Mouse (Mus musculus) heart, adult 2 months (tissue): Measurements from ENCODE around the gene Il22ra1. TPM values are rescaled to one million over a fixed set of nuclear protein-coding genes. Genes with fewer than 3 reads are reported as not detected.

Source experiments
- DNase-seq, 2 experiments: peaks; one replicate each; pipeline ENCODE4 v3.0.0; 2021
- H3K27ac ChIP-seq: fragments of 200-600 bp; 2 replicates; pipeline ENCODE4 v1.8.1; 2022
- H3K27me3 ChIP-seq: fragments of 200-500 bp; 2 replicates; pipeline ENCODE4 v1.6.1; 2012; ENCODE audit warnings: mild to moderate bottlenecking, low read length, inconsistent platforms, mixed read lengths; ENCODE audit not compliant: control insufficient read depth, insufficient read depth
- H3K36me3 ChIP-seq: fragments of 200-500 bp; 2 replicates; pipeline ENCODE4 v1.6.1; 2012; ENCODE audit warnings: low read length, inconsistent platforms; ENCODE audit not compliant: control insufficient read depth, insufficient read depth
- H3K4me1 ChIP-seq: fragments of 200-500 bp; 2 replicates; pipeline ENCODE4 v1.6.1; 2011; ENCODE audit warnings: low read length; ENCODE audit not compliant: control insufficient read depth, insufficient read depth
- H3K4me3 ChIP-seq: fragments of 200-600 bp; 2 replicates; pipeline ENCODE4 v1.8.1; 2022
- H3K79me2 ChIP-seq: fragments of 200-500 bp; replicated peaks from 2 replicates; pipeline ENCODE4 v1.6.1; 2012; ENCODE audit warnings: mild to moderate bottlenecking, inconsistent platforms, low read length, moderate library complexity, mixed read lengths; ENCODE audit not compliant: control insufficient read depth, insufficient read depth
- H3K9ac ChIP-seq: fragments of 200-500 bp; 2 replicates; pipeline ENCODE4 v1.6.1; 2012; ENCODE audit warnings: low read depth, mild to moderate bottlenecking, control low read depth, inconsistent platforms, low read length, mixed read lengths
- CTCF ChIP-seq: fragments of 200-600 bp; IDR thresholded peaks from 2 replicates; pipeline ENCODE4 v1.8.1; 2022; ENCODE audit warnings: antibody characterized with exemption, mild to moderate bottlenecking, moderate library complexity
- EP300 ChIP-seq: fragments of 200-500 bp; IDR thresholded peaks from 2 replicates; pipeline ENCODE4 v1.6.1; 2011; ENCODE audit warnings: low read depth, low read length, control low read depth; ENCODE audit not compliant: insufficient read depth
- POLR2A ChIP-seq: fragments of 200-500 bp; IDR thresholded peaks from 2 replicates; pipeline ENCODE4 v1.6.1; 2011; ENCODE audit warnings: mild to moderate bottlenecking, low read depth, low read length, control low read depth; ENCODE audit not compliant: insufficient read depth
- WGBS: fragments of 180-500 bp; shearing (Covaris S2); methylation state at CpG from one replicate; pipeline ENCODE4 v1.1.7; 2018; 5-methylcytosine and 5-hydroxymethylcytosine counted together
- intact Hi-C: fragments of 180-260 bp; cut with DNase I; formaldehyde crosslinking; loops from one replicate; pipeline ENCODE4 v1.15.1; 2025
- polyA plus RNA-seq: library from polyadenylated mRNA; depleted of rRNA; stranded (reverse); fragments of >200 nt; gene quantifications from 2 replicates; pipeline ENCODE4 v1.2.3, GENCODE M21; 2012
- total RNA-seq, 2 experiments: library from RNA; stranded (reverse); gene quantifications; 2 replicates each; pipeline ENCODE4 v1.2.3; 2021

The Il22ra1 gene
- total and polyA plus RNA-seq, 3 experiments = 0.23 to 0.42 (median 0.30) TPM

DNA sequence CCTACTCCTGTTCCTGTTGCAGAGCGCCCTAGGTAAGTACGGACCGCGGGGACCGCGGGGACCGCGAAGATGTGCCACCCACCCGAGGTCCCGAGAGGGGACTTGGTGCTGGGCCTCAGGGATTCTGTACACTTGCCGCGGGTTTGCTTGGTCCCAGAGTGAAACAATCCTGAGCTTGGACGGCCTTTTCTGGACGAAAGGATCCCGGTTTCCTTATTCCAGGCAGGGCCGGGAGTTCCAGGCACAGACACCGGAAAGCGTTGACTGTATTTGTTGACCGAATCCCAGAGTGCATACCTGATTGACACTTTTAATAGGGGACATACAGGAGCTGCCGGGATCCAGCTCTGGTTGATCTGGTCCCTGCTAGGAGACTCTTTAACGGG, 41.4 kb upstream of the Il22ra1 start:
- Histone ChIP-seq H3K4me1 (peaks cover 3% of the 10 kb centered on the region; the same call in 1 of the 2 replicates), H3K36me3 (no peaks in the 10 kb centered on the region), H3K9ac (peak overlapping the region; percentile 88), H3K79me2 (no peaks in the 10 kb centered on the region), H3K4me3 (peak overlapping the region; percentile 59), H3K27me3 (no peaks in the 10 kb centered on the region), H3K27ac (peak overlapping the region; percentile 66)
- no peak for TF ChIP-seq EP300
- no peak for TF ChIP-seq CTCF
- TF ChIP-seq POLR2A = no peak
- intact Hi-C loops = no loop called here
- under 1% methylated on average over 21 of the region's 21 CpGs for WGBS
- DNase-seq = no peak

DNA sequence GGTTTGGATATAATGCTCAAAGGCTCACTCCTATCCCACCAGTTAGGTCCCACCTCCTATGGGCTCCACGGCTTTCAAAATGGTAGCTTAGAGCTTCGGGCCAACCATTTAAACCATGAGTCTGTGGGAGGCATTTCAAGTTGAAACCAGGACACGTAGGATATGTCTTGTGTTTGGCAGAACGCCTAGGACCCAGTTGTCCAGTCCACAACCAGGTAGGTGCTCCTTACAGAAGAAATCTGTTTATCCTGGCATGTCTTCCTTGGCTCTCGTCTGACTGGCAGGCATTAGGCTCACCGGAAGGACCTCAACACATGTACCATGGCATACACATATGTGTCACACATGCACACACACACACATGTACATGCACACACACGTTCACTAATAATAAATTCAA, 38.2 kb upstream of the Il22ra1 start:
- Histone ChIP-seq H3K4me3 (no peak overlapping the region), H3K4me1 (peaks cover 3% of the 10 kb centered on the region; the same call in 1 of the 2 replicates), H3K36me3 (no peaks in the 10 kb centered on the region), H3K27me3 (no peaks in the 10 kb centered on the region), H3K9ac (no peak overlapping the region), H3K79me2 (no peaks in the 10 kb centered on the region), H3K27ac (no peak overlapping the region)
- 83% methylated on average over 7 of the region's 7 CpGs for WGBS
- TF ChIP-seq POLR2A = no peak
- TF ChIP-seq CTCF = no peak
- no peak for TF ChIP-seq EP300
- intact Hi-C loops = loop anchor here (2.0 kb wide), 1 partner anchor 15 kb away; no protein-coding TSS in a partner anchor
- DNase-seq = no peak

DNA sequence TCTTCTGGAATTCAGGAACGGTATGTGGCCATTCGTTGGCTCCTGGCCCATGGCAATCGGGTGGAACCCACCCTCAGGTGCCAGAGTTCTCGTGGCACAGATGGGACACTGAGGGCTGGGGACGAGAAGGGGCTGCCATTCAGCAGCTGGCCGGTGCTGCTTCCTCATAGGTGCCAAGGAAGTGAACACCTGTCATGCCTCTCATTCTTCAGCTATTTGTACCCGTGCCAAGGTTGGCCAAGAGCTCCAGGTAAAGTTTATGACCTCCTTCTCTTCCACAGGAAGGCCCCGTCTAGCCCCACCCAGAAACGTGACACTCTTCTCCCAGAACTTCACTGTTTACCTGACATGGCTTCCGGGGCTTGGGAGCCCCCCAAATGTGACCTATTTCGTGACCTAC, 37.7 kb upstream of the Il22ra1 start:
- Histone ChIP-seq H3K27ac (no peak overlapping the region), H3K79me2 (no peaks in the 10 kb centered on the region), H3K4me3 (no peak overlapping the region), H3K27me3 (no peaks in the 10 kb centered on the region), H3K36me3 (no peaks in the 10 kb centered on the region), H3K9ac (no peak overlapping the region), H3K4me1 (peaks cover 3% of the 10 kb centered on the region; the same call in 1 of the 2 replicates)
- WGBS = 84% methylated on average over 11 of the region's 11 CpGs
- intact Hi-C loops = no loop called here
- TF ChIP-seq EP300 = no peak
- TF ChIP-seq CTCF = no peak
- TF ChIP-seq POLR2A = no peak
- no peak for DNase-seq

DNA sequence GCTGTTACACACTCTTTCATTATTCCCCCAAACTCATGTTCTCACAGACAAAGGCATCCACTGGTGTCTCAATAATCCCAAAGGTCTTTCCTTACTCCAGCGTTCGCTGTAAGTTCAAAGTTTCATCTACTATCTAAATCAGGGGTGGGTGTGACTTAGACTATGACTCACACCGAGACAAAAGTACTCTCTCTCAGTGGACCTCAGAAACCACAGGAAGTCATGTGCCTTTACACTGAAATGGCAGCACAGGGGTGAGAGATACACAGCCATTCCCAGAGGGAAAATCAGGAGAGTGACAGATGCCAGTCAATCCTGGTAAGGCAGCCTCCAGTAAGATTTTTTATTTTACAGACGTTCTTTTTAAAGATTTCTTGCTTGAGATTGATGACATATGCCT, 35.1 kb upstream of the Il22ra1 start:
- no peak overlapping the region for H3K9ac ChIP-seq
- no peak overlapping the region for H3K27ac ChIP-seq
- H3K27me3 ChIP-seq = no peaks in the 10 kb centered on the region
- H3K36me3 ChIP-seq = no peaks in the 10 kb centered on the region
- no peaks in the 10 kb centered on the region for H3K79me2 ChIP-seq
- H3K4me1 ChIP-seq = no peaks in the 10 kb centered on the region
- no peak for TF ChIP-seq CTCF
- TF ChIP-seq POLR2A = no peak
- no peak for TF ChIP-seq EP300
- WGBS = 44% methylated on average over 4 of the region's 4 CpGs
- DNase-seq = no peak
- intact Hi-C loops = no loop called here
- no peak overlapping the region for H3K4me3 ChIP-seq

DNA sequence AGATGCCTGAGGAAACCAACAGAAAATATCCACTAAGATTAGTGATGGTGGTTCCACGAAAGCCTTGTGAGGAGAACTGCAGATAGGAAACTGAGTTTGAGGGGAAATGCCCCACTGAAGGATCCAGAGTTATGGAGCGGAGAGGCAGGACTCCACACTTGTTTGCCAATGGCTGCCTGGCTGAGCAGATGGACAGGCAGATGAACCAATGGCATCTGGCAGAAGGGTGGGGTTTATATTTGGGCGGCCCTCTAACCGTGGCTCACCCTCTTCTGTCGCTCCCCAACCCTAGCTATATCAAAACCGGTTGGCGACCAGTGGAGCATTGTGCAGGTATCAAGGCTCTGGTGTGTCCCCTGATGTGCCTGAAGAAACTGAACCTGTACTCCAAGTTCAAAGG, 29.5 kb upstream of the Il22ra1 start:
- H3K4me3 ChIP-seq = no peak overlapping the region
- H3K27ac ChIP-seq = no peak overlapping the region
- intact Hi-C loops = no loop called here
- no peak overlapping the region for H3K9ac ChIP-seq
- no peak for TF ChIP-seq CTCF
- no peak for TF ChIP-seq POLR2A
- no peak for TF ChIP-seq EP300
- DNase-seq = no peak
- no peaks in the 10 kb centered on the region for H3K36me3 ChIP-seq
- no peaks in the 10 kb centered on the region for H3K79me2 ChIP-seq
- WGBS = 78% methylated on average over 7 of the region's 7 CpGs
- H3K27me3 ChIP-seq = no peaks in the 10 kb centered on the region
- peaks cover 1% of the 10 kb centered on the region for H3K4me1 ChIP-seq

DNA sequence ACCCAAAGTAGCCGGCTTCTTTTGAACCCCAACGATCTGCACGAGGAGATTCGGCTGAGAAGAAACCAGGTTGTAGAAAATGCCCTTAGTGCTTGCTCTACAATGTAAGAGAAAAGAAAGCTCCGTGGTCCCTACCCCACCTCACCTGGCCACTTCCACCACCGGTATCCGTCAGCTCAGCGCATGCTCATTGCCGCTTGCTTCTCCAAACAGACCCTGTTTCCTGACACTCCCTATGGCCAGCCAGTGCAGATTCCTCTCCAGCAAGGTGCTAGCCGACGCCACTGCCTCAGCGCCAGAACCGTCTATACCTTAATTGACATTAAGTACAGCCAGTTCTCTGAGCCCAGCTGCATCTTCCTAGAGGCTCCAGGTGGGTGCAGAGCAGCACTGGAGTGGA, 24.5 kb upstream of the Il22ra1 start:
- no peaks in the 10 kb centered on the region for H3K79me2 ChIP-seq
- H3K9ac ChIP-seq = peak overlapping the region; percentile 43
- WGBS = 65% methylated on average over 13 of the region's 13 CpGs
- DNase-seq = no peak
- TF ChIP-seq POLR2A (no peak), EP300 (no peak), CTCF (no peak)
- no peaks in the 10 kb centered on the region for H3K36me3 ChIP-seq
- H3K27me3 ChIP-seq = no peaks in the 10 kb centered on the region
- peak overlapping the region; percentile 76 for H3K27ac ChIP-seq
- peaks cover 3% of the 10 kb centered on the region for H3K4me1 ChIP-seq
- intact Hi-C loops = no loop called here
- H3K4me3 ChIP-seq = no peak overlapping the region
